Mouse (Mus musculus) gonadal fat pad, adult 2 months (tissue): ENCODE data around the gene Afap1l2. TPM values are rescaled to one million over a fixed set of nuclear protein-coding genes. Genes with fewer than 3 reads are reported as not detected.

Experiments
- DNase-seq: peaks from one replicate; pipeline ENCODE4 v3.0.0-alpha.2; 2012; ENCODE audit warnings: low read depth
- polyA plus RNA-seq: library from polyadenylated mRNA; depleted of rRNA; stranded (reverse); fragments of >200 nt; gene quantifications from 2 replicates; pipeline ENCODE4 v1.2.3, GENCODE M21; 2012; rRNA removed

The Afap1l2 gene
- polyA plus RNA-seq, 1 experiment = 8.9 TPM

- no peak for DNase-seq
These were observed 120.1 kb downstream of the Afap1l2 start for GRCm38 (mm10) chr19:56887879-56888278.

GRCm38 (mm10) chr19:56877364-56877763 is 130.7 kb downstream of the Afap1l2 start:
- DNase-seq = no peak

DNA sequence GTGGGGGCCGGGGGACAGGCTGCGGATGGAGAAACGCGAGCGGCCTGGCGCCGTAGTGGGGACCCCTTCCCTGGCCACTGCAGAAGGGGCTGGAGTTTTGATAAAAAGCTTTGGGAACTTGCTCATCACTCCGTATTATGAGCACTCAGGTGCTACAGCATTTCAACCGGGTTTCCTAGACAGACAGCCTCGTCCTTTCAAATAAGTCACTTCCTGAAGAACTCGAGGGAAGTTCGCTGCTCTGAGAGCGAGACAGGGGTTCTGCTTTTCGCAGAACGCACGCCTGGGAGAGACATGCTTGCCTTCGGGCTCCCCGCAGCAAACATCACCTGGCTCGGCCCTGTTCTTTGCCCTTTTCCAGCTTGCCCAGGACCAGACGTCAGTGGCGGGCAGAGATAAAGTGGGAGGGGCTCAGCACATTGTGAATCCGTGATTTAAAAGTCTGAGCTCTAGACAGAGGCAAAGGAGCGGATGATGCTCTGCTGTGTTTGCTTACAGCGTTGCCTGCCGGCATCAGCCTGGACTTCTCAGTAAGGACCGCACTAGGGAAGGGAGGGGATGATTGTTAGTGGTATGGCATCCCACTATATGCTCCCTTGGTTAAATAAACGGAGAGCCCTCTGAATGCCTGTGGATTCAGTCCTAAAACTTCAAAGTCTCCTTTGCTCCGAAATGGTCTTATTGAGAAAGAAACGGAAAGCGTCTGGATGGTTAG is 133.3 kb downstream of the Afap1l2 start:
- no peak for DNase-seq

GRCm38 (mm10) chr19:56873816-56874600 is 134.0 kb downstream of the Afap1l2 start, which contains the start of gene Vwa2:
Gene Vwa2, plus strand, starts transcription at chr19:56874249.
- DNase-seq = no peak

DNA sequence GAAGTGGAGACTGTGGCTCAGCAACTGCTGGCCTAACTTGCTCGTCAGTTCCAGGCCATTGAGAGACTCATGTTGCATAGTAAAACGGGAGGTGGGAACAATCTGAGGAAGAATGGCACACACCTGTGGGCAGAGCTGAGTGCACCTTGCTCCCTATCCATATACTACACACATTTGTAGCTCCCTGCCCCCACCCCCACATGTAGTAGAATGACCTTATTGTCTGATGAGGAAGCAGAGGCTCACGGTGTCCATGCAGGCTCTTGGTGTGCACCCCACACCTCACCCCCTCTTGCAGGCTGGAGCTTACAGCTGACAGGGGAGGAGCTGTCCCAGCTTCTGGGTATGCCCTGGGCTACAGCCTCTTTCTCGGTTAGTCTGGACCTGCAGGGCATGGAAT is 140.3 kb downstream of the Afap1l2 start:
- DNase-seq = no peak

Other genes starting within 250 kb of the Afap1l2 start
- gene Ccdc186, start 186.0 kb downstream of the Afap1l2 start, polyA plus RNA-seq = 6.5 and 8.0 TPM in 2 replicates
- 0.69 and 1.1 TPM in 2 replicates for gene Tdrd1, start 182.0 kb downstream of the Afap1l2 start, polyA plus RNA-seq
- gene Vwa2, start 134.0 kb downstream of the Afap1l2 start, polyA plus RNA-seq = 18.3 and 21.0 TPM in 2 replicates